Mouse (Mus musculus) T-helper 17 cell (primary cell): ENCODE data around the gene Arhgef7.

ENCODE experiments used
- in situ Hi-C, 2 experiments: fragments of 300-600 bp; cut with MboI, MseI; formaldehyde crosslinking; loops; 1 replicate in 1 of 2; 2 replicates in 1 of 2; pipeline ENCODE4 v1.15.1; 2025; ENCODE audit warnings: high pct_unique_total_duplicates in 2 of 2

The Arhgef7 gene

DNA sequence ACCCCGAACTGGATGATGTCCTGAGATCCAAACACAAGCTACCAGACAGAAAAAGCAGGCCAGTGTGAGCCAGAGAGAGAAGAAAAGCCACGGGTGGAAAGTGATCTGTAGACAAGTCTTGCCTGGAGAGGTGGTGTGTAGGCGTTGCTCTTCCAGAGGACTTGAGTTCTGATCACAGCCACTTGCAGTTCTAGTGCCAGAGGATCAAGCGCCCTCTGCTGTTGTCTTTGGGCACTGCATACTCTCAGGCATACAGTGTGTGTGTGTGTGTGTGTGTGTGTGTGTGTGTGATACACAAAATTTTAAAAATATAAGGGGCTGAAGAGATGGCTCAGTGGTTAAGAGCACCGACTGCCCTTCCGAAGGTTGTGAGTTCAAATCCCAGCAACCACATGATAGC, 15.3 kb upstream of the Arhgef7 start:
- in situ Hi-C loops: no loop called here

DNA sequence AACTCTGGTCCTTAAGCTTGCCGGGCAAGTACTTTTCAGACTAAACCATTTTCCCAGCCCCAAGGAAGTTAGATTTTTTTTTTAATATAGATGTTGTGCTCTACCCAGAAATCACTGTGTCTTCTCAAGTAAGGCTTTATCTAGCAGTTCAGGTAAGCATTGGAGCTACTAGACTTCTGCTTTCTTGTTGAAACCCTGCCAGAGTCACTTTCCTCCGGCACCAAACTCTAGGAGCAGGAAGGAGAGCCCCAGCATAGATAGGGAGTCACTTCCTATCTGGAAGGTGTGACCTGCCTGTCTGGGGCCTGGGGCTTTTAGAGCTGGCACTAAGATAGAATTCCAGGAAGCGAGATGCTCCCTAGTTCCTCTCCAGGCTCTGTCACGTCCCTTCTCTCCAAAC, 10.3 kb upstream of the Arhgef7 start:
- in situ Hi-C loops: no loop called here

DNA sequence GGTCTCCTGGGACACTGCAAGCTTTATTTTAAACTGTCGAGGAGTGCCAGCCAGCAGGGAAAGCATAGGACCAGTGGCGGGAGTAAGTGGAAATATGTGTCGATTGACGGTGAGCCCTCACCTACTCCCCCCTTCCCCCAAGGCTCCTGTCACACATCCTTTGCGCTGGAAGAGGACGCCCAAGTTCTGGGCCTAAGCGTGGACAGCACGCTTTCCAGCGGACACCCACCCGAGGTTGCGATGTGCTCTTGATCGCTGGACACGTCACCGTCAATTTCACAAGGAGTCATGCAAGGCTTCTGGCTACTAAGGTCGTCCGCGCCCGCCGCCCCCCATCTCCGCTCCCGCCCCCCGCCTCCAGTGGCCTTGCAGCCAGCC, 259 bp upstream of the Arhgef7 start:
- in situ Hi-C loops: no loop called here

DNA sequence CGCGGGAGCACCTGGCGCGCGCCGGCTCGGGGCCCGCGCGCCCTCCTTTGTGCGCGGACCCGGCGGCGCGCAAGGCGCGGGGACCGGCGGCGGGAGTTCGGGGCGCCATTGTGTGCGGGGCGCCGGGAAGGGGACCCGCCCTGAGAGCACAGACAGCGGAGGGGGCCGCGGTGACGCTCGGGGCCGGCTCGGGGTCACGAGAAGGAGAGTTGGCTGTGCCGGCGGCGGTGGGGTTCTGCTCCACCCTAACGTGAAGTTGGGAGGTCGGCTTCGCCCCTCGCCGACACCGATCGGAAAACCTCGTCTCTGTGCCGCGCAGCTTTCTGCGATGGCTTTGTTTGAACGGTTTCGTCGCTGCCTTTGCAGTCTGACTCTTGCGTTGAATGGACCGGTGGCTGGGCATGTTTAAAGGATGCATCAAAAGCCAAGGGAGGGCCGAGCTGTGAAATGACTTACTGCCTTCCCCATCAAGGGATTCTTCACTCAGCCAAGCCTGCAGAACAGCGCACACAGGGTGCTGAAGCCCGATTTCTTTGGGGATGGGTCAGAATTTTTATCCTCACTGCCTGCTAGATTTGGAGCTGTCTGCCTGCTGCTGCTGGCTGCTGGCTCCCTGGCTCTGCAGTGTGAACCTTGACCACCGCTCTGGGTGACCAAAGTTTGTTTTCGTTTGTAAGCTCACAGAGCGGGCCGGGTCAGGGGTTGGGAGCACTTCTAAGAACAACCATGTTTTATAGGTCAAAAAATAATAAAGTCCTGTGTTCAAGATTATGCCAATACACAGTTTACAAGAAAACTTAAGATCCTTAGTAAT, 1.2 kb downstream of the Arhgef7 start:
- in situ Hi-C loops: no loop called here

DNA sequence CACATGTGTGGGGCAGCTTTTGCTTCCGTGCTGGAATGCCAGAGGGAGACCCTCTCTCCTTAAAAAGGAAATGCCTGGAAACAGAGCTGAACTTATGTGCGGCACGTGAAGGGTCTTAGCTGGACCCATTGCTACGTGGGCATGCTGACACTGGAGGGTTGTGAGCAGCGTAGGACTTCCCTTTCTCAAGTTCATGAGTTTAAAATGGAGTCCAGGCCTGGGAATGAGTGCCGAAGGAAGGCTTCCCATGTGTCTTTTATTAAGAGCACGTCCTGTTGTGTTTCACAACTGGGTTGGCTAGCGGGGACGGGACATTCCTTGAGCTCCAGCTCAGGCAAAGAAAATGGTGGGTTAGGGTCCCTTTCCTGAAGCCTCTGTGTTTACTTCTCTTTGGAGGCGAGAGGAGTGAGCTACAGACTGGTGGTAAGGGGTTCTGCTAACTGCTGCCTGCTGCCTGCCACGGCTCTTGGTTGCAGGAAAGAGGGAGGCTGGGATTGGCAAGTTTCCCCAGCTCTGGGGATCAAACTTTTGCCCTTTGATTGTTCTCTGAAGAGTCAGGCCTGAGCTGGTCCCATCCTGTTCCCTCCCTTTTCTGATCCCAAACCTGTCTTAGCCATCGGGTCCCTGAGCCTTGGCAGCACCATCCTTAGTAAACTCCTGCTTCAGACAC, 2.9 kb downstream of the Arhgef7 start:
- in situ Hi-C loops: no loop called here

DNA sequence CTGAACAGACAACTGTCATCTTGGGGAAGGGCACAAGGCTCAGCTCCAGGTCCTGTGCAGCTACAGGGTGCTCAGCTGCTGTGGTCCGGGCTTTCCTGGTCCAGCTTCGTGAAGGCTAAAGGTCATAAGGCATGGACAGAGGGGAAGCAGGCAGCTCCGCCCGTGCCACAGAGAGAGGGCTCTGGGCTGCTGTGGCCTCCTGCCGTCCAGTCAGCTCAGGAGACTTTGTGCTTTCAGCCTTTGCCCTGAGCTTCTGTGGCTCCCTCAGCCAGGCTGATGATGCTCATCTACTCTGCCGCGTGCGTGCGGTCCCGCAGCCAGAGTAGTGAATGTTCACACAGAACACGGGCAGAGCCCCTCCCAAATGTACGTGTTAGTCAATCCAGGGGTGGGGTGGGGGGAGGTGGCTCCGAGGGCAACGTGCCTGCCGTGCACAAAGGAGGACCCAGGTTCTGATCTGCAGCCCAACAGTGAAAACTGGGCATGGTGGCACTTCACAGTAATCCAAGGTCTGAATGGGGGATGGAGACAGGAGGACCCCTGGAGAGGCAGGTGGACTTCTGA, 8.2 kb downstream of the Arhgef7 start:
- in situ Hi-C loops: no loop called here

DNA sequence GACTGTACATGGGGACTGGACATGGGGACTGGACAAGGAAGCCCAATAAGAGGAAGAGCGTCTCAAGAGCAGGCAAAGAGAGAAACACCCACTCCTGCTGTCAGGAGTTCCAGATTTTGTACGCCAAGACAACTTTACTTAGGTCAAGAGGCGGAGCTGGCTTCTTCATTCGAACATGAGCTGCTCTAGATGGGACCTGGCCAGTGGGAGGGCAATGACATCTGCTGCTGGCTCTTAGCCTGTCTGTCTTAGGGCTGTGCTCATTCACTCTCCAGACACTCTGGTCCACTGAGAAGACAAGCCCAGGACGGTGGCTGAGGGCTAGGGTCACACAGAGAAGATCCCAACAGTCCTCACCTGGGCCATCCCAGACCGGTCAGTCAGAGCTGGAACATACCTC, 9.6 kb downstream of the Arhgef7 start:
- in situ Hi-C loops: no loop called here

DNA sequence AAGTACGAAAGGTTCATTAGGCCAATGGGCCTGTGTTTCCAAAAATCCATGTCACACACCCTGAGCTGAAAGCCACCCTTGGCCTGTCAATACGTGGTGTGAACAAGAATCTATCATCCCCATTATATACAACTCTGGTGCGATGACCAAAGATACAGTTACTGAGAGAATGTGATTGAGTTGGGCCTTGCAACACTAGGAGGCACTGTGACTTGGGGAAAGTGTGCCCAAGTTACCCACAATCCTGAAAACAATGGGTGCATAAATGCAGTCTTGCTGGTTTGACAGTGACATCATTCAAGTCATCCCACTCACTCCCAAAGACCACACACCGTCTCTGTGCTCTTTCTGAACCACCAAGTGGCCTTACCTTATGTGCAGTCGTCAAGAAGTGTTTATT, 11.6 kb downstream of the Arhgef7 start:
- in situ Hi-C loops: no loop called here

DNA sequence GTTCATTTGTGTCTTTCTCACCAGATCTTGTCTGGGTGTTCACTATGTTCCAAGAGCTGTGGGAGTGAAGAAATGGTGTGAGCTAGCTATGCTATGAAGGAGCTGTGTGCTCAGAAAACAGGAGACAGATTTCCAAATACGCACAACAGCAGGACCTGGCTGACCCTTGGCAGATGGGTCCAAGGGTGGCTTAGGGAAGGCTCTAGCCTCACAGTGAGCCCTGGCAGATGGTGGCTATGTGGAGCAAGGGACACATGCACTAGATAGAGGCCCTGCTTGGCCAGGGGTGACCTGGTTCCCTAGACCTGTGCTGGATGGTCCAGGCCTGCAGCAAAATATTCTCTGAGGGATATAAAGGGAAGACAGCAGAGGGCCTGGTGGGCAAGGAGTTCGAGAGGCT, 13.3 kb downstream of the Arhgef7 start:
- in situ Hi-C loops: no loop called here

DNA sequence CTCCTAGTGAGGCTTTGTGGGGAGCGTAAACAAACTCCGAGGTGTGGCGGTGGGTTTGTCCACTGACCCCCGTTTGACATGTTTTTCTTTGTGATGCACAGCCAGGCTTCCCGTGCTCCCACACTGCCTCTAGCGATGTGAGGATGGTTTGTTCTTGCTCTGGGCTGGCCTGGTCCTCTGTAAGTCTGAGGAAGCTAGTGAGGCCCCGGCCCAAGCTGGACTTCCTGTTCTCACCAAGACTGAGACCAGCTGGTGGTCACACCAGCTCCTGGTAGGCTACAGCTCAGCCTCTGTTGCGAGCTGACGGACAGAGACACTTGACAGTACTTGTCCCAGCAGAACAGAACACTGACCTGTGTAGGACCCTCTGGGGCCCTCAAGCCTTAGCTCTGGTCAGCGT, 16.1 kb downstream of the Arhgef7 start:
- in situ Hi-C loops: no loop called here

DNA sequence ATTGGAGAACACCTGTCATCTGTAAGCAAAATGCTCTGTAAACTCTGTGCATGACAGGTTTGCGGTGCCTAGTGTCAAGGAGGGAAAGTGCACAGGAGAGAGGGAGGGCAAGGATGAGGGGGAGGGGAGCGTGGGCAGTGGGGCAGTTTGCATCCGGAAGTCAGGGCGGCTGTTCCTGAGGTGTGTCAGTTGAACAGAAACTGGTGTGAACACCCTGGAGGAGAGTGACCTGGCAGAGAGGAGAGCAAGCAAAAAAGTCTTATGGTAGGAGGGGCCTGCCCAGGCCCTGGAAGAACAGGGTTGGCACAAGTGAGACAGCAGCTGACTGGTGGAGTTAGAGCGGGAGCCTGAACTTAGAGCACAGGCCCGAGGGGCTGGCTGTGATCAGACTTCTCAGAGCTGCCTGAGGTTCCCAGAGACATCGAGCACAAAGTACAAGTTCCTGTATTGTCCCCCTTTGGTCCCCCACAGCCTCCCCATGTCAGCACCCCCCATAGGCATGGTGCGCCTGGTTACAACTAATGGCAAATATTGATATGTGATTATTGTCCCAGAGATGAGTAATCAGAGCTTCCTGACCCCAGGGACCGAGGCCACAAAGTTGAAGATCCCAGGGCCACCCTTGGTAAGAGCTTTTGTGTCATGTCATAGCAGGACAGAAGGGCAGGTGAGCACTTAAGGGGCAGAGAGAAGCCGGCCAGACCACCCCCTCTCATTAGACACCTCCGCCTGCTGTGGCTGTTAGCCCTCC, 19.5 kb downstream of the Arhgef7 start:
- in situ Hi-C loops: loop anchor here in 1 of 2 experiments (5.0 kb wide), 1 partner anchor 175 kb away; no protein-coding TSS in a partner anchor

DNA sequence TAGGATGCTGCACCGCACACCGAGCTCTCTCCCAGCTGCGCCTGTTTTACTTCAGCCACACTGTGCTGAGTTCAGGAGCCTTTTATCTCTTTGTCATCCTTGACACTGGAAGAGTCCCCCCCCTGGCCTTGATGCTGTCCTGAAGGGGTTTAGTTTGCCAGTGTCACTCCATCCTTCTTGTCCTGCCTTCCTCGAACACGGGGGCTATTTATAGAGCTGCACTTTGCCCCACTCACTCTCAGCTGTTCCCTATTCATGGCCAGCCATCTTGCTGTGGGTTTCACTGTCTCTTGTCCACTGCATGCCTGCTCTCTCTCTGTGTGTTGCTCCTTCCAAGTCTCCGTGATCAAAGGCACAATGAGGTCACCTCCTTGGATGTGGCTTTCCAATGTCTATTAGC, 22.0 kb downstream of the Arhgef7 start:
- in situ Hi-C loops: loop anchor here in 1 of 2 experiments (5.0 kb wide), 1 partner anchor 173 kb away; no protein-coding TSS in a partner anchor

DNA sequence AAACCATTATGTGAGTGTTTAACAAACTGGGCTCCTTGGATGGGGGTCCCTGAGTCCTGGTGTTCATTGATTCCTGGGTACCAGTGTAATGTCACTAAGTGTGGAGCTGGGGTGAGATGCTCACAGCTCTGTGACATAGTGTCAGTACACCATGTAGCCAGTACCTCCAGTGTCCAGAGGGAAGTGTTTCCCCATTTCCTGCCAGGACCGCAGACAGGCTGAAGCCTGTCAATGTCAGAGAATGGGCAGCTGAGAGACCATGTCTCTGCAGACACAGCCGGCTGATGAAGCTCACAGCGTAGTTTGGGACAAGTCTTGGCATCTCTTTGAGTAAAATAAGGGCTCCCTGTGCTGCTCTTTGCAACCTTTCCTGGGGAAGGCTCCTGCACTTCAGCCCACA, 24.8 kb downstream of the Arhgef7 start:
- in situ Hi-C loops: loop anchor here (5.0 kb wide), 3 partner anchors 70 to 920 kb away; partner anchors contain the start of gene Tubgcp3 (in 1 of the 2)

DNA sequence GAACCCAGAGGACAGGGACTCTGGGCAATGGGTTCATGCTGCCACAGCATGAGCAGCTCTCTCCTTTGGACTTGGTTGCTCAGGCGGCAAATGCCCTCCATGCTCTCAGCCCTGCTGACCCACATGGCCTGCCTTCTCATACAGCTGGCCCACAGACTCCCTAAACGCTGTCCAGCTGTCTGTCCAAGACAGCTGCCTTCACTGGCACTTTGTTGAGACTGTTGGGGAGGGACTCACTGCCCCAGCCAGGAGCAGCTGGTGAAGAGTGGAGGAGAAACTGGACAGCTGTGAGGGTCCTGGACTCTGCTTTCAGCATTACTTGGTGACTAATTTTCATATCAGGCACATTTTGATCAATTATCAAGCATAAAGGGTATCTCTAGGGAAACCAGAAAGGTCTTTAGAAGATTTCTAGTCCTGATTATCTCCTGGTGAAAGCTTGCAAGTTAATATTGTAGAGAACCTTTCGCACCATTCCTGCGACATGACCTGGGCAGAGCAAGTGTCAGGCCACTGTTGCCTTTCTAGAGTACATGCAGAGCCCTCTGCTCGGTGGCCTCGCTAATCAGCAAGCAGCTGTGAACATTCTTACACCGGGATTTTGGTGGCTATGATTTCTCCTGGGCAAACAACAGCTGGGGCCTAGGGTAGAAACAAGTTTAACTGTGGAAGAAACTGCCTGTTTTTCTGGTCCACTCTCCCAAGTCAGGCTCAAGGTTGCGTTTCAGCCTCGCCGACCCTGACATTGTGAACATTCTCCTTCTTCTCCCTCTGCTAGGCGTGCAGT, 25.8 kb downstream of the Arhgef7 start:
- in situ Hi-C loops: loop anchor here (5.0 kb wide), 3 partner anchors 69 to 919 kb away; partner anchors contain the start of gene Tubgcp3 (in 1 of the 2)

DNA sequence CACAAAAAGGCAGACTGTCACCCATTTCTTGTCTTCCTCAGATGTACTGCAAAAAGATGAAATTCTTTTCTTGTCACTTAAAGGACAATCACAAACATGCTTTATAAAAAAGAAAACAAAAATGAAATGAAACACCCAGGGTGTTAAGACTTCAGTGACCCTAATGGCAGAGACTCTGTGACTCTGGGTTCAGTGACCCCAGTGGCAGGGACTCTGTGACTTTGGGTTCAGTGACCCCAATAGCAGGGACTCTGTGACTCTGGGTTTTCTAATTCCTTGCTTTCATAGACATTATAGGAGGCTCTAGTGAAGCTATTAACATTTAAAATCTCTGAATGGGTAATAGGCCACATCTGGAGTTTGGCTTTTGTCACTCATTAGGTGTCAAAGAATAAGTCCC, 27.2 kb downstream of the Arhgef7 start:
- in situ Hi-C loops: loop anchor here (5.0 kb wide), 3 partner anchors 68 to 918 kb away; partner anchors contain the start of gene Tubgcp3 (in 1 of the 2)

DNA sequence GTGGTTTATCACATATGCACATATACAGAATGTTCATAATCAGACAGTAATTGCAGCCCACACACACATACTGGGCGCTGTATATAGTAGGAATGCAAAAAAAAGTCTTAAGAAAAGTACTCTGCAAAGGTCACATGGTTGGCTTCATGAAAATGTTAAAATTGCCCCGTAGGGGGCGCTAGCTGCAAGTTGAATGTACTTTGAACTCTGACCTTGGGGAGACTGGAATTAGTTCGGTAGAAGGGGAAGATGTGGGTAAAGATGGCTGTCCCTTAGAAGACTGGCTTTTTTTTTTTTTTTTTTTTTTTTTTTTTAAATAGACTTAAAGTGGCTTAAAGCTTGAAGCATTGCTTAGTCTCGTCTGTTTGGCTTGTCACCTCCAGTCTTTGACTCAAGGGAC, 28.4 kb downstream of the Arhgef7 start:
- in situ Hi-C loops: no loop called here

DNA sequence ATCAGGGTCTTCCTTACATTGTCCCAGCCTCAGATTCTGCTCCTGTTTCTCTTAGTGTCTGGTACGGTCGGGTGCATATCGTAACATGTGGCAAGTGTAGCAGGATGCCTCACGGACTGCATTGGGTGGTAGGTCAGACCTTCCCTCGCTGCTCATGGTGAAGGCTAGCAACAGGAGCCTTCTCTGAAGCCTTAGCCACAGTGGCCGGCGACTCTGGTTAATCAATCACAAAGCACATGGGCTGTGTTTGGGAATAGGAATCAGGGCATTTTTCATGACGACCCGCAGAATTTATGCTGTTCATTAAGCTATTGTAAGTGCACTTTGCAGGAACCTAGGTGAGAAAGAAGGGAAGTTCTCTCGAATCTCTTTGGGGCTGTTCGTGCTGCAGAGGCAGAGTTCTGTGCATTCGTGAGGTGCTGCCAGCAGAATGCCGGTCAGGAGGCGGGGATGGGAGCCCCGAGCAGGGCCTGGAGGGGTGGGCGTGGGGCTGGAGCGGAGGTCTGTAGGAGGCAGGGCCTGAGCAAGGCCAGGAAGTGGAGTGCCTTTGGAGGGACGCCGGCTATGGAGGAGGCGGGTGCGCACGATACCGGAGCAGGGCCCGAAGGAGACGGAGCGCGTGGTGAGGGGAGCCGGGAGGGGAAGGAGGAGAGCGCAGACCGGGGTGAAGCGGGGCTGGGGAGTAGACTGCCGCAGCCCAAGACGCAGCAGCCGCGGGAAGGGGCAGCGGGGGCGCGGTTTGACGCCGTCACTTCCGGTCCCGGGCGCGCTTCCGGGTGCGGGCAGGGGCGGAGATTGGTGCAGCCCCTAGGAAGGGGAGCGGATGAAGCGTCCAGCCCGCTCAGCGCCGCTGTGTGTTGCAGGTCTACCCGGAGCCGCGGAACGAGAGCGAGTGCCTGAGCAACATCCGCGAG, 30.3 kb downstream of the Arhgef7 start:
- in situ Hi-C loops: no loop called here

DNA sequence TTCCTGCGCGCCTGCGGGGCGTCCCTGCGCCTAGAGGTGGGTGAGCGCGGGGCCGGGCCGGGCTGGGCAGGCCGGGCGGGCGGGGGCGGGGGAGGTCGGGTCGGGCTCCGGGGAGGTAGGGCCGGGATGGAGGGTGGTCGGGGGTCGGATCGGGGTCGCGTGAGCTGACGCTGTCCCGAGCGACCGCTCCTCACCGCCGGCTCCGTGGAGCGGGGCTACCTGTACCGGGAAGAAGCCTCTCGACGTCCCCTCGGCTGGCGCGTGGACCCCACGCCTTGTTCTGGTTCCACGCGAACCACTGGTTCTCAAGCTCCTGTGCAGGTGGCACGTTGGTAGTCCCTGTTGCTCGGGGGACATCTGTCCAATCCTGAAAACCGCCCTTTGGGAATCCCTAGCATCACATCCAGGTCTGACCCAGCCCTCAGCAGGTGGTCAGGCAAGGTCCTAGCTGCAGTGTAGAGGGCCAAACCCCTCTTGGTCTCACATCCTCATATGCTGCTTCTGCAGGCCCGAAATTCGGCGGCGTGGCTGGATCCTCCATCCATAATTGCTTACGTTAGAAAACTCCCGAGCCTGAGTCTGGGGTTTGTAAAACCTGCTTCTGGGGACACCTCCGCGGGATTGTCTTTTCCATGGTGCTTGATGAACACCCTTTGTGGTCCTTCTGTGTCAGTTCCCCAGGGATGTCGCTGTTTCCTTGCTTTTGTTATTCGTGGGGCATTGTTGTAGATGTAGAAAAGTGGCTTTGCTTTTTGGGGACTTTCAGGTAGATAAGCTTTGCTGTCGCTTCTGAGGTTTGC, 31.2 kb downstream of the Arhgef7 start:
- in situ Hi-C loops: no loop called here

DNA sequence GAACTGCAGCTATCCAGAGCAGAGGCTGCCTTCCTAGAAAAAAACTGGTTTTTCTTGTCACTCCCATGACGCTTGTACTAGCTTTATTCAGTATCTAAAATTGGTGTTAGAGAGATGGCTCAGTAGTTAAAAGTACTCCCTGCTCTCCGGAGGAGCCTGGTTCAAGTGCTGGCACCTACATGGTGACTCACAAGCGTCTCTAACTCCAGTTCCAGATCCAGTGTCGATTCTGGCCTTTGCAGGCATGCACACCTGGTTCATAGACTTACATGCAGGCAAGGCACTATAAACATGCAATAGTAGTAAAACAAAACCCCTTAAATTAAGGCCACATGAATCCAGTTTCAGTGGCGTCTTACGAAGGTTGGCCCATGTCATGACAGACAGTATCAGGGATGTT, 34.0 kb downstream of the Arhgef7 start:
- in situ Hi-C loops: no loop called here
